Mouse (Mus musculus) ES-Bruce4 (cell line): Measurements from ENCODE around the gene Zfp316. TPM values are rescaled to one million over a fixed set of nuclear protein-coding genes. Genes with fewer than 3 reads are reported as not detected.

ENCODE experiments used
- H3K27ac ChIP-seq: 2 replicates; pipeline ENCODE4 v1.5.1; 2012; ENCODE audit warnings: low read length, inconsistent platforms; ENCODE audit not compliant: insufficient read depth
- H3K27me3 ChIP-seq: 2 replicates; pipeline ENCODE4 v1.6.1; 2012; ENCODE audit warnings: mild to moderate bottlenecking, low read length, inconsistent platforms; ENCODE audit not compliant: control insufficient read depth, poor library complexity, insufficient read depth, severe bottlenecking
- H3K36me3 ChIP-seq: 2 replicates; pipeline ENCODE4 v1.6.1; 2012; ENCODE audit warnings: inconsistent platforms, mild to moderate bottlenecking, low read length, moderate library complexity; ENCODE audit not compliant: control insufficient read depth, poor library complexity, insufficient read depth, severe bottlenecking
- H3K4me1 ChIP-seq: one replicate; pipeline ENCODE4 v1.8.1; 2011; ENCODE audit warnings: low read length; ENCODE audit not compliant: control insufficient read depth, insufficient read depth
- H3K4me3 ChIP-seq: 2 replicates; pipeline ENCODE4 v1.5.1; 2011; ENCODE audit warnings: low read depth, mild to moderate bottlenecking, low read length
- H3K9ac ChIP-seq: 2 replicates; pipeline ENCODE4 v1.6.1; 2012; ENCODE audit warnings: low read depth, mild to moderate bottlenecking, inconsistent platforms; ENCODE audit not compliant: poor library complexity, severe bottlenecking
- H3K9me3 ChIP-seq: replicated peaks from 2 replicates; pipeline ENCODE4 v1.6.1; 2012; ENCODE audit warnings: mild to moderate bottlenecking, low read length, inconsistent platforms; ENCODE audit not compliant: control insufficient read depth, poor library complexity, insufficient read depth, severe bottlenecking
- CTCF ChIP-seq: IDR thresholded peaks from one replicate; pipeline ENCODE4 v1.8.1; 2011; ENCODE audit warnings: low read depth, low read length
- EP300 ChIP-seq: IDR thresholded peaks from 2 replicates; pipeline ENCODE4 v1.6.1; 2011; ENCODE audit warnings: low read depth, low read length; ENCODE audit not compliant: insufficient read depth
- POLR2A ChIP-seq: IDR thresholded peaks from one replicate; pipeline ENCODE4 v1.8.1; 2011; ENCODE audit warnings: low read length; ENCODE audit not compliant: insufficient read depth
- polyA plus RNA-seq: library from polyadenylated mRNA; stranded (reverse); fragments of >200 nt; gene quantifications from 2 replicates; pipeline ENCODE4 v1.2.4, GENCODE M21; 2011; ENCODE audit warnings: low read depth; ENCODE audit not compliant: missing spikeins, insufficient read depth, insufficient read length

Zfp316 gene
- polyA plus RNA-seq, 1 experiment, result 2.3 TPM

DNA sequence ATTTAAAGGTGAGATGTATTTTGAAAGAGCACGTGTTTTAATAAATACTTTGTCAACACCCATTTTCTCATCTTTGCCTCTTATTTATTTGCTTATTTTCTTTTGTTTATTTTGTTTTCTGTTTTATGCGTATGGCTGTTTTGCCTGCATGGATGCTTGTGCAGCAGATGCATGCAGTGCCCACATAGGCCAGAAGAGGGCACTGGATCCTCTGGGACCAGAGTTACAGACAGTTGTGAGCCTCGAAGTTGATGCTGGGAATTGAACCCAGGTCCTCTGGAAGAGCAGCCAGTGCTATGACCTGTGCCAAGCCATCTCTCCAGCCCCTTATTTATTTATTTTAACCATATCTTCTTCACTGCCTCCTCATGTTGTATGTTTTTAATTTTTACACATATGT is 64.8 kb downstream of the Zfp316 start:
- Histone ChIP-seq H3K27ac (no peak overlapping the region), H3K36me3 (no peaks in the 10 kb centered on the region), H3K27me3 (no peaks in the 10 kb centered on the region), H3K4me3 (no peak overlapping the region), H3K9ac (no peak overlapping the region), H3K4me1 (no peaks in the 10 kb centered on the region), H3K9me3 (peaks cover 11% of the 10 kb centered on the region)
- no peak for TF ChIP-seq EP300
- no peak for TF ChIP-seq POLR2A
- peak; percentile 65 for TF ChIP-seq CTCF

Other genes starting within 250 kb of the Zfp316 start
- gene Rnf216, start 157.0 kb downstream of the Zfp316 start, polyA plus RNA-seq, result 46.9 and 51.6 TPM in 2 replicates
- 0.42 and 0.52 TPM in 2 replicates for gene Olfr718-ps1, start 122.4 kb downstream of the Zfp316 start, polyA plus RNA-seq
- 6.5 and 7.9 TPM in 2 replicates for gene Rbak, start 89.2 kb downstream of the Zfp316 start, polyA plus RNA-seq
- not detected in 2 replicates for gene Spdye4b, start 89.0 kb downstream of the Zfp316 start, polyA plus RNA-seq
- gene Spdye4a, start 43.1 kb downstream of the Zfp316 start, polyA plus RNA-seq, result not detected in 2 replicates
- gene Zfp12, start 34.9 kb downstream of the Zfp316 start, polyA plus RNA-seq, result 11.4 and 12.4 TPM in 2 replicates
- gene Zfp853, start 23.6 kb upstream of the Zfp316 start, polyA plus RNA-seq, result 0.93 and 1.2 TPM in 2 replicates
- gene E130309D02Rik, start 45.3 kb upstream of the Zfp316 start, polyA plus RNA-seq, result 22.3 and 23.8 TPM in 2 replicates
- 27.2 and 28.9 TPM in 2 replicates for gene Zdhhc4, start 59.2 kb upstream of the Zfp316 start, polyA plus RNA-seq
- gene Grid2ip, start 87.3 kb upstream of the Zfp316 start, polyA plus RNA-seq, result 0.38 and 0.57 TPM in 2 replicates
- 80.1 and 80.4 TPM in 2 replicates for gene Kdelr2, start 133.8 kb upstream of the Zfp316 start, polyA plus RNA-seq
- 3.1 and 3.5 TPM in 2 replicates for gene Daglb, start 194.6 kb upstream of the Zfp316 start, polyA plus RNA-seq